ENCODE assay signal across 8 mouse cellular contexts in the genomic region with DNA sequence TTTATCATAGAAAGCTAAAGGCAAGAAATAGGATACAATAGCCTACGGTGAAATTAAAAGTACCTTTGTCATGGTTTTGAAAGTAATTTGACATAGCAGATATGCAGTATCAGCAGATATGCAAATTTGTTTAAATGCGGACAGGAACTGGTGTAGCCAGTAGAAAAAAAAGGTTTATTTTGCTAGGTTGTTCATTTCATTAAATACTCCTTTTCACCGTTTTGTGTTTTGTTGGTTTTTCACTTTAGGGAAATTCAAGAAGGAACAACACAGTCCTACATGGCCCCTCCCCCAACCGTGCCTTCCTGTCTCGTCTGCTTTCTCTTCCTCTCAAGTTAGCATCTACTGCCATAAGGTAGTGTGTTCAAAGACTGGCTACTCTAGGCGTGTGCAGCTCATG. TPM values are rescaled to one million over a fixed set of nuclear protein-coding genes. Genes with fewer than 3 reads are reported as not detected.
DNase-seq lines count a peak whose midpoint lies in the region; ATAC-seq and TF ChIP-seq lines count a peak whose summit lies in the region.

No protein-coding gene starts in this region.

- peaks cover 0 to 21% of the 10 kb centered on the region in 2 experiments; a peak in 3 of 4 replicates for H3K36me3 ChIP-seq in MEL (ENCODE audit: control insufficient read depth in 1 of 2, insufficient read depth in 2 of 2, low read length in 2 of 2)
- no peaks in the 10 kb centered on the region for H3K36me3 ChIP-seq in forebrain, embryonic 16.5 days (ENCODE audit: control insufficient read depth, insufficient read depth)
- no peaks in the 10 kb centered on the region for H3K36me3 ChIP-seq in intestine, embryonic 16.5 days (ENCODE audit: control insufficient read depth, insufficient read depth, low read length)
- H3K36me3 ChIP-seq in lung, embryonic 15.5 days, result no peaks in the 10 kb centered on the region

- H3K79me2 ChIP-seq in MEL (ENCODE audit: control insufficient read depth, insufficient read depth, low read length, poor library complexity), result peaks cover 32% of the 10 kb centered on the region

- no peaks in the 10 kb centered on the region for H3K9me3 ChIP-seq in MEL (replicated peaks; ENCODE audit: insufficient read depth, low read length)
- no peaks in the 10 kb centered on the region for H3K9me3 ChIP-seq in forebrain, embryonic 16.5 days (ENCODE audit: control insufficient read depth, low read length)
- H3K9me3 ChIP-seq in intestine, embryonic 16.5 days (ENCODE audit: control insufficient read depth, low read length), result no peaks in the 10 kb centered on the region
- H3K9me3 ChIP-seq in lung, embryonic 15.5 days, result no peaks in the 10 kb centered on the region

- no peak for TF ChIP-seq CTCF in MEL (IDR thresholded peaks at IDR 0.05 in 2 of 3, conservative IDR thresholded peaks at IDR 0.05 in 1 of 3; ENCODE audit: control insufficient read depth in 1 of 3, insufficient read depth in 1 of 3, low read depth in 2 of 3, low read length in 3 of 3, poor library complexity in 1 of 3, severe bottlenecking in 1 of 3)

- no peak for ATAC-seq in forebrain, embryonic 16.5 days
- ATAC-seq in intestine, embryonic 16.5 days, result no peak
- no peak for ATAC-seq in lung, embryonic 15.5 days (ENCODE audit: borderline replicate concordance, extremely low read depth, low FRiP score, low TSS enrichment)

- peak overlapping the region; percentile 19 for H3K27ac ChIP-seq in MEL (ENCODE audit: control insufficient read depth, low read depth, low read length)
- no peak overlapping the region for H3K27ac ChIP-seq in forebrain, embryonic 16.5 days (ENCODE audit: low read length)
- no peak overlapping the region for H3K27ac ChIP-seq in intestine, embryonic 16.5 days (ENCODE audit: low read length)
- no peak overlapping the region for H3K27ac ChIP-seq in lung, embryonic 15.5 days

- peak overlapping the region; percentile 44 to 79 for H3K4me3 ChIP-seq in MEL (ENCODE audit: control insufficient read depth in 1 of 2, insufficient read depth in 1 of 2, low read depth in 2 of 2, low read length in 2 of 2)
- H3K4me3 ChIP-seq in forebrain, embryonic 16.5 days (replicated peaks; ENCODE audit: low read length), result no peak overlapping the region
- no peak overlapping the region for H3K4me3 ChIP-seq in intestine, embryonic 16.5 days (ENCODE audit: low read length)
- H3K4me3 ChIP-seq in lung, embryonic 15.5 days, result peak overlapping the region; percentile 99

- peak overlapping the region; percentile 76 for H3K4me2 ChIP-seq in forebrain, embryonic 16.5 days (ENCODE audit: low read length)
- peak overlapping the region; percentile 71; the same call in 1 of the 2 replicates for H3K4me2 ChIP-seq in intestine, embryonic 16.5 days (ENCODE audit: low read depth, low read length)
- H3K4me2 ChIP-seq in lung, embryonic 15.5 days, result peak overlapping the region; percentile 68

- WGBS in forebrain, embryonic 16.5 days, result 28% methylated on average over 6 of the region's 6 CpGs
- WGBS in intestine, embryonic 16.5 days, result 33% methylated on average over 6 of the region's 6 CpGs
- 19% methylated on average over 6 of the region's 6 CpGs for whole genome bisulfite sequencing in lung, embryonic 15.5 days

- H3K4me1 ChIP-seq in MEL (ENCODE audit: control insufficient read depth in 1 of 2, insufficient read depth in 2 of 2, low read length in 2 of 2), result peaks cover 6 to 11% of the 10 kb centered on the region in 2 experiments; a peak in 3 of 4 replicates
- H3K4me1 ChIP-seq in forebrain, embryonic 16.5 days (replicated peaks; ENCODE audit: control insufficient read depth, insufficient read depth, low read length), result peaks cover 7% of the 10 kb centered on the region; the same call in 1 of the 2 replicates
- peaks cover 2% of the 10 kb centered on the region; the same call in 1 of the 2 replicates for H3K4me1 ChIP-seq in intestine, embryonic 16.5 days (ENCODE audit: control insufficient read depth, insufficient read depth, low read length)
- H3K4me1 ChIP-seq in lung, embryonic 15.5 days, result peaks cover 13% of the 10 kb centered on the region

- TF ChIP-seq EP300 in MEL (IDR thresholded peaks at IDR 0.05; ENCODE audit: low read depth in 1 of 2, low read length in 2 of 2), result 0 out of 4 replicates have a peak, but pooled peaks of 1 of the 2 experiments have one; percentile 4

- DNase-seq in adrenal gland, adult (ENCODE audit: inconsistent age in 2 of 2, low spot score in 1 of 2), result peak; percentile 25 to 55
- DNase-seq in adrenal gland, adult 18-20 months (ENCODE audit: low spot score in 2 of 2), result no peak
- peak; percentile 77 for DNase-seq in MEL (ENCODE audit: low read depth, low spot score)
- peak; percentile 43 for DNase-seq in right cerebral cortex, postnatal 14 days
- no peak for DNase-seq in gastrocnemius, postnatal 25 days

- no peak for TF ChIP-seq POLR2A in MEL (IDR thresholded peaks at IDR 0.05; ENCODE audit: control insufficient read depth in 1 of 2, insufficient read depth in 1 of 2, low read depth in 1 of 2, low read length in 2 of 2, poor library complexity in 1 of 2)

- TF ChIP-seq RAD21 in MEL (IDR thresholded peaks at IDR 0.05; ENCODE audit: low read depth, low read length), result no peak

- no peaks in the 10 kb centered on the region for H3K27me3 ChIP-seq in MEL (ENCODE audit: control insufficient read depth in 1 of 2, insufficient read depth in 2 of 2, low read length in 2 of 2)
- H3K27me3 ChIP-seq in forebrain, embryonic 16.5 days (replicated peaks; ENCODE audit: control insufficient read depth, insufficient read depth, low read length), result no peaks in the 10 kb centered on the region
- no peaks in the 10 kb centered on the region for H3K27me3 ChIP-seq in intestine, embryonic 16.5 days (replicated peaks; ENCODE audit: control insufficient read depth, insufficient read depth, low read length)
- no peaks in the 10 kb centered on the region for H3K27me3 ChIP-seq in lung, embryonic 15.5 days

- H3K9ac ChIP-seq in MEL (ENCODE audit: control insufficient read depth, low read depth, low read length, poor library complexity, severe bottlenecking), result peak overlapping the region; percentile 90
- H3K9ac ChIP-seq in forebrain, embryonic 16.5 days (replicated peaks; ENCODE audit: low read depth, low read length), result no peak overlapping the region
- H3K9ac ChIP-seq in intestine, embryonic 16.5 days (ENCODE audit: low read depth, low read length), result no peak overlapping the region
- H3K9ac ChIP-seq in lung, embryonic 15.5 days, result no peak overlapping the region

TF ChIP-seq in MEL, 35 proteins besides CTCF, POLR2A, EP300 and RAD21:
- TF ChIP-seq NELFE (IDR thresholded peaks at IDR 0.05; ENCODE audit: low read depth, low read length) (no peak), MAFK (IDR thresholded peaks at IDR 0.05; ENCODE audit: borderline replicate concordance, low read depth, low read length) (peak; percentile 83), GATA1 (IDR thresholded peaks at IDR 0.05; ENCODE audit: low read depth, low read length) (peak; percentile 51; the same call in 1 of the 2 replicates), POLR2AphosphoS5 (IDR thresholded peaks at IDR 0.05; ENCODE audit: borderline replicate concordance, low read depth, low read length) (no peak), SIN3A (IDR thresholded peaks at IDR 0.05; ENCODE audit: low read length) (peak; percentile 14; the same call in 1 of the 2 replicates)

RNA-seq across cellular contexts. Expression of a gene that starts 1.4 kb away (rescaled TPM):
- 10 to 100 TPM; 64.5 to 73.8 TPM for total RNA-seq in adrenal gland, adult 18-20 months (2021)
- total RNA-seq in MEL (2012; rRNA removed), result 84.6 and 88.8 TPM in 2 replicates
- polyA plus RNA-seq in MEL (2012; ENCODE audit: insufficient read depth in 1 of 2, insufficient read length in 2 of 2, low read depth in 1 of 2, low replicate concordance in 2 of 2, missing spikeins in 1 of 2), result 100 to 1,000 TPM in 1 of 2 experiments, 10 to 100 TPM in 1; 84.3 to 554 TPM
- 116 and 137 TPM in 2 replicates for polyA plus RNA-seq in forebrain, embryonic 16.5 days (2015; fragmentation: Nextera tagmentation; extraction: Ambion mirVana)
- polyA plus RNA-seq in intestine, embryonic 16.5 days (2015; fragmentation: Nextera tagmentation; extraction: Ambion mirVana), result 69.0 and 74.8 TPM in 2 replicates
- polyA plus RNA-seq in lung, embryonic 15.5 days (2015; fragmentation: Nextera tagmentation; extraction: Ambion mirVana), result 103 and 104 TPM in 2 replicates
- total RNA-seq in gastrocnemius, postnatal 25 days (2021), result 10 to 100 TPM; 29.7 to 32.6 TPM

Comparison
In these comparisons a context has a peak if more than half of its experiments do, and no peak if none do; other contexts are left out.
1. DNase-seq: peak in adrenal gland, adult (2 of 2), MEL (single experiment) and right cerebral cortex, postnatal 14 days (single experiment); none in adrenal gland, adult 18-20 months (0 of 2) and gastrocnemius, postnatal 25 days (single experiment).
2. H3K4me3 ChIP-seq: peak in MEL (2 of 2) and lung, embryonic 15.5 days (single experiment); none in forebrain, embryonic 16.5 days (single experiment) and intestine, embryonic 16.5 days (single experiment).
3. Peak in every context shown above with its lines, with median percentiles within 50 percentile points of each other: H3K4me2 ChIP-seq.